Mouse (Mus musculus): ENCODE results near the gene Tm7sf3.

Gene Tm7sf3

GRCm38 (mm10) chr6:146642276-146643183 lies at the start of gene Tm7sf3, which contains the start of gene Med21:
Gene Tm7sf3 (minus strand): TSS chr6:146642824.
Gene Med21 (plus strand): TSS chr6:146642547.
- DNase-seq: peak; percentile 99

DNA sequence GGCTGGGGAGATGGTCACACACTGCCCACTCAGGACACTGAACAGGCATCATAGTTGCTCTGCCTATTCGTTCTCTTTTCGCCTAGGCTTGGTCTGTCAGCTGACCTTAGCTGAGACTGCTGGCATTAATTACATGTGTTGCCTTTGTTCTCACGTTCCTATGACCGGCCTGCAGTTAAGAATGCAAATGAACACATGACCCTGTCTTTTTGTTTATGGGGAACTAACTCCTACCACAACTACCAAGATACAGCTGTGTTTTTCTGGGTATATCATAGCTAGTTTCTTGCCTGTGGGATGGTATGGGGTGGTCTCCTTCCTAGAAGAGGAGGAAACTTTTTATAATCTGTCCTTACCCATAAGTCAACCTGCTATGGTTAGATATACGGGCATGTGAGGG lies 46.2 kb upstream of the Tm7sf3 start:
- DNase-seq: no peak

GRCm38 (mm10) chr6:146688010-146688409 lies 45.4 kb upstream of the Tm7sf3 start:
- no peak for DNase-seq

GRCm38 (mm10) chr6:146686463-146687196 lies 44.0 kb upstream of the Tm7sf3 start:
- DNase-seq: no peak

GRCm38 (mm10) chr6:146685781-146686308 lies 43.2 kb upstream of the Tm7sf3 start:
- DNase-seq: peak; percentile 57 to 59

DNA sequence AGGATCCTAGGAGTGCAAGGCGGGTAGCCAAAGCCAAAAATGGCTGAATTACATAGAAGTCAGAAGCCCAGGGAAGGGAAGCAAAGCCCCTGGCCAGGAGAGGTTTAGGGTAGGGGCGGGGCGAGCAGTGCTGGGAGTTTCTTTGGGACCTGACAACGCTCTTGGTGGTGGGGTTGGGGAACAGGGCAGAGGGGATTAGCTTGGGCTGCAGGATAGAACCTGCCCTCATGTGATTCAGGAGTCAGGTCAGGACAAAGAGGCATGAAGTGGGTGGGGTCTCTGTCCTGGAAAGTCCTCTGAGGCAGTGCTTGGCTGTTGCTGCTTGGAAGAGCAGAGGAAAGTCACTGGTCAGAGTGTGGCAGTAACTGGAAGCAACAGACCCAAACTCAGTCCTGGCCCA lies 41.3 kb upstream of the Tm7sf3 start:
- DNase-seq: no peak

- DNase-seq: no peak
Measured at GRCm38 (mm10) chr6:146678136-146679070, 35.8 kb upstream of the Tm7sf3 start.

- no peak for DNase-seq
Measured at GRCm38 (mm10) chr6:146676904-146677303, 34.3 kb upstream of the Tm7sf3 start.

- DNase-seq: no peak
Measured at GRCm38 (mm10) chr6:146674881-146675536, 32.4 kb upstream of the Tm7sf3 start.

GRCm38 (mm10) chr6:146674420-146674819 lies 31.8 kb upstream of the Tm7sf3 start:
- peak; percentile 14 to 46 for DNase-seq

- DNase-seq: no peak
Measured at GRCm38 (mm10) chr6:146673696-146674095, 31.1 kb upstream of the Tm7sf3 start.

- DNase-seq: no peak
Measured at GRCm38 (mm10) chr6:146672106-146672505, 29.5 kb upstream of the Tm7sf3 start.

- DNase-seq: no peak
Measured at GRCm38 (mm10) chr6:146670956-146671855, 28.6 kb upstream of the Tm7sf3 start.

GRCm38 (mm10) chr6:146668606-146669005 lies 26.0 kb upstream of the Tm7sf3 start:
- DNase-seq: no peak

- DNase-seq: no peak
Measured at GRCm38 (mm10) chr6:146666811-146667210, 24.2 kb upstream of the Tm7sf3 start.

- DNase-seq: no peak
Measured at GRCm38 (mm10) chr6:146665408-146665807, 22.8 kb upstream of the Tm7sf3 start.

DNA sequence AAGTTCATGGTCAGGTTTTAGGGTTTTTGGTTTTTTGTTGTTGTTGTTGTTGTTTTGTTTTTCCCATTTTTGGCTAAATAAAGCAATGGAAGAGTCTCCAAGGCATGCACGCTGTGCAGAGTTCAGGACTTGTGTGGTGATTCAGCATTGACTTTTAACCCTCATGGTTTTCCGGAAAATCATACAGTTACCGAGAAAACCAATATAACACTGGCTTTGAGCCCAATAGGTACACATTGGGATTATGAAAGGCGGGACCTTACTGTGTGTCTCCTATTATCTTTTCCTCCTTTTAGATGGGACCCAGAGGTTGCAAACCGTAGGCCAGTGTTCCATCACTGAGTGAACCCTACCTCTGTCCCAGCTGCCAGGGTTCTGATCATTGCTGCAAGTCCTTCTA lies 22.3 kb upstream of the Tm7sf3 start:
- DNase-seq: no peak

- no peak for DNase-seq
Measured at GRCm38 (mm10) chr6:146664116-146664515, 21.5 kb upstream of the Tm7sf3 start.

GRCm38 (mm10) chr6:146662679-146663078 lies 20.1 kb upstream of the Tm7sf3 start:
- DNase-seq: peak; percentile 51 to 55

DNA sequence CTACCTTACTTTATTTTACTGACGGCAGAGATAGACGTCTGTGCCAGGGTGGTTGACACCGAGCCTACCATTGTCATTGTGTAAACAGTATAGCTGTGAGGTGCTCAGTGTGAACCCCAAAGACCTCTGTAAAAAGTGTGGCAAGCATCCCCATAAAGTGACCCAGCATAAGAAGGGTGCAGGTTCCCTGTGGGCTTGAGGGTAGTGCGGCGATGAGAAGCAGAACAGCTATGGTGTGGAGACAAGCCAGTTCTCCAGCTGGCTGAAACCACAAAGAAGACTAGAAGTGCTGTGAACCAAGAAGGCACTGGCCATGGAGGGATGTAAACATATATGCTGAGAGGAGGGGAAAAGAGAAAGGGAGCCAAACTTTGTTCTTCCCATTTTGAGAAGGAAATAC lies 19.0 kb upstream of the Tm7sf3 start:
- DNase-seq: no peak

DNA sequence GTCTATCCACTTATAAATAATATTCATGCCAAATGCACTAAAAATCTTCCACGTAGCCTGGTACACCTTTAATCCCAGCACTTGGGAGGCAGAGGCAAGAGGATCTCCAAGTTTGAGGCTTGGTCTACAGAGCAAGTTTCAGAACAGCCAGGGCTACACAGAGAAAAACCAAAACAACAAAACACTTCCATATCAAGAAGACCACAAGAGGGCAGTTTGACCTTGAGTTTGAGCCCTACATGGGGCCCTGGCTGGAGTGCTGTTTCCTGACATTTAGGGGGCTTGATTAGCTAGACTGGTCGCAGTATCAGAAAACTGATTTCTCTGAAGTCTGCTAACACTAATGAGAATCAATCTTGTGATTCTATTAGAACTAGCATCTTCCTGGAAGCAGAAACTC lies 18.0 kb upstream of the Tm7sf3 start:
- no peak for DNase-seq
